Mouse (Mus musculus): Measurements from ENCODE around the gene Shisa9.

The Shisa9 gene

DNA sequence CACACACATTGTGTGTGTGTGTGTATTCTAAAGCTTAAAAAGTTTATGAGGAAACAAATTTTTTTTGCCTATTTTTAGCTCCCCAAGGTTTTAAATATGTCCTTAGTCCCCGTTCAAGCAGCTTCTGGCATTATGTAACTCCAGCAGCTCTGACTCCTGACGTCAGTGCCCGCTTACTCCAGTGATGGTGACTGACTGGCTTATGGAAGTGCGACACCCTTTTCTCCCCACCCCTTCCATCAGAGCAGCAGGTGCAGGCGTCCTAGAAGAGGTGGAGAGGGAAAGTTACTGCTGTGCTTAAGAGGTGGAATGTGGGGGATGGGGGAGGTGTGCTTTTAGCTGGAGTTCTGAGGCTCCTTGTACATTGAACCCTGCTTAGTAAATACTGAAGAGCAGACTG is 213.7 kb downstream of the Shisa9 start:
- DNase-seq (ENCODE audit: low read depth, low spot score): peak; percentile 2

DNA sequence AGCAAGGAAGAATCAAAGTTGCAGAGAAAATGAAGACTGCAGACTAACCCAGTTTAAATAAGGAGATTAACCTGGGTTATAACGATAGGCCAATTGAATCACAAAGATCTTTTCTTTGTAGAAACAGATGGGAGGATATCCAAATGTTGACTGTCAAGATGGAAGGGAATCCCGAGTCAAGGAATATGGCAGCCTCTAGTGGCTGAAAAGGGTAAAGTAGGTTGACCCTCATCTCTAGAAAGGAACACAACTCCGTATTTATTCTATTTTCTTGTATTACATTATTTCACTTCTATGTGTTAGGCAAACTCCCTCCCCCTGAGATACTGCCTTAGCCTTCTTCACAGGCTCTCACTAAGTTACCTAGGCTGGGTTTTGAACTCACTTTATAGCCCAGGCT is 217.3 kb downstream of the Shisa9 start:
- DNase-seq (ENCODE audit: low read depth, low spot score): peak; percentile 27

DNA sequence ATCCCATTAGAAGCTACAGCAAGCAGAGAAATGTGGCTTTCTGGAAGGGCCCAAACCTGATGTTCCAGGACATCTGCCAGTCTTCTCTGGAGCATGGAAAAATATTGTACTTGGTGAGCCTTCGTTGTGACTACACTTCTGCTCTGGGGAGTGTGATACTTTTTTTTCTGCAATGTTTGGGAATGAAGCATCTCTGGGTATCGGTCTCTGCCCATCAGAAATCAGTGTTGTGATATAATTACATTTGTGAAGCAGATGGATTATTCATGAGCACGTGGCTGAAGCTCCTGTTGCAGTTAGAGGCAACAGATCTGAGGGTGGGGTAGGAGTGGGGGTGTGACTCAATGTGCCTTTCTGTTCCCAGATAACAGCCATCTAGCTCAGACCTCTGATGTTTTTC is 218.2 kb downstream of the Shisa9 start:
- no peak for DNase-seq (ENCODE audit: low read depth, low spot score)

DNA sequence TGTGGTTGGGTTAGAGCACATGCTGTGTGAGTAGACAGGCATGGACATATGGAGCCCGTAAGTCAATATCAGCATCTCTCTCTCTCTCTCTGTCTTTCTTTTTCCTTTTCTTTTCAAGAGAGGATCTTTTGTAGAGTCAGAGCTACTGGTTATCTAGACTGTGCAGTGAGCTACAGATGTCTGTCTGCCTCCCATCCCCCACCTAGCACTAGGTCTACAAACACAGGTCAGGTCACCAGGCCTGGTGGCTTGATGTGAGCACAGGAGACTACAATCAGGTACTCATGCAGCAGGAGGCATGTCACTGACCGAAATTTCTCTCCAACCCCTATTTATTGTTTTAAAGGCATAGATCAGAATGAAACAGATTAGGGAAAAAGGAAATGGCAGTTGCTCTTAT is 219.1 kb downstream of the Shisa9 start:
- no peak for DNase-seq (ENCODE audit: low read depth, low spot score)

DNA sequence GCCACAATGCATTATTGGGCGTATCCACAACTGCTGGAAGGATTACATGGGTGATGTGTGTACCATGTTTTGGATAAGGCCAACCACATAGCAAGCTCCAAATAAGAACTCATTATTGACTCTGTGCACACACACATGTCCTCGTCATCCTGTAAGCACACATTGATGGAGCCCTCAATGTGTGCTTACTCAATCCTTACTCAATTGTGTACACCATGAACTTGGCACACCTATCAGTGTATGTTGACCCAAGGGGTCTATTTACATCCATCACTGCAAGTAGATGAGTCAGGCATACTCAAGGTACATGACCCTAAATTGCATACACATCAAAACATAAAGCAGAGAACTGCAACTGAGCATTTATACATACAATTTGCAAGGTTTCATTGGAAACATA is 220.5 kb downstream of the Shisa9 start:
- DNase-seq (ENCODE audit: low read depth, low spot score): no peak

DNA sequence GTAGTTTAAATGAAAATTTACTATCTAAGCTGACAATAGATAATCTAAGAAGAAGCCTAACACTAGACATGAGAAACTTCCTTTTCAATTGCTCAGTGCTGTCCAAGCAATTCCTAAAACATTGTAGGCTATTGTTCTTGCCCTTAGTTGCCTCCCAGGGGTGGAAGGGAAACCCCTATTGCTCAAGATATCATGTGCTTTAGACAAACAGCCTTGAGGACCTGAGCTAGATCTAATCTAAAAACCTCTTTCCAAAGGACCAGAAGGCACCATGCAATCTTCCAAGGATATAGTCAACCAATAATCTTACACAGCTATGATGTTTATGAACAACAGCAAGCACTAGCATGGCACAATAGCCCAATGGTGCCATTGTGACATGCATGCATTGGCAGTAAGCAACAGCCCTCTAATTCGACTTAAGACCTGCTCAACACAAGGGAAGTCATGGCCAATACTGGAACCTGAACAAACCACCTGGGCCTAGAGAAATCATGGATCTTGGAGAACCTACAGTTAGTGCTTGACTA is 222.6 kb downstream of the Shisa9 start:
- DNase-seq (ENCODE audit: low read depth, low spot score): no peak

DNA sequence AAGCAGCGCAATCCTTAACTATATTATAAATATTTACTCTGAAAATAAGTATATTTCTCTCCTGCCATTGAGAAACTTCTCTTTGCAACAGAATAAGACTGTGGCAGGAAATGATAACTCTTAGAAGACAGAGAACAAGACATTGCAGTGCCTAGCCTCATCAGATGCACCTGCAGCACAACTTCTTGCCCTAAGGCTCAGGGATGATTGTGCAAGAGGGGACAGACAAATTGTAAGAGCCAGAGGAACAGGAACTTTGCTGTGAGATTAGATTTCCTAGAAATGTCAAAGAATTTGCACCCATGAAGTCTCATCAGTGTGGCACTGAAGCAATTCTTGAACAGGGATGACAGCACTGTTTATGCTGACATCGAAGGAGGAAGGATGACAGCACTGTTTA is 223.0 kb downstream of the Shisa9 start:
- no peak for DNase-seq (ENCODE audit: low read depth, low spot score)

DNA sequence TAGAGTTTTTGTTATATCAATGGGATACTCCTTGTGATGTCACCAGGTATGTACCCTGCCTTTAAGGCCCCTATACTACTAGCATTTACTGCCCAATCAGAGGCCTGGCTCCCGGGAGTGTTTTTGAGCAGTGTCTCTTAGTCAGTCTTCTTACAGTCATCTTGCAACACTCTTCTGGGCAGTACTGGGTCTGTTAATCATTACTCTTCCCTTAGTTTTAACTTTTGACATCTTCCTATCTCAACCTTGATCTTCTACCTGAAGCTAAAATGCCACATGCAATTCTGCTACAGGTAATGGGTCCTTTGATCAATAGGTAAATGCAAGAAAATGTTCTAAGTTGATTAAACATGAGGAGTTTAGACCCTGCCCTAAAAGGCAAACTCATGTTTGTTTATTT is 225.4 kb downstream of the Shisa9 start:
- no peak for DNase-seq (ENCODE audit: low read depth, low spot score)

DNA sequence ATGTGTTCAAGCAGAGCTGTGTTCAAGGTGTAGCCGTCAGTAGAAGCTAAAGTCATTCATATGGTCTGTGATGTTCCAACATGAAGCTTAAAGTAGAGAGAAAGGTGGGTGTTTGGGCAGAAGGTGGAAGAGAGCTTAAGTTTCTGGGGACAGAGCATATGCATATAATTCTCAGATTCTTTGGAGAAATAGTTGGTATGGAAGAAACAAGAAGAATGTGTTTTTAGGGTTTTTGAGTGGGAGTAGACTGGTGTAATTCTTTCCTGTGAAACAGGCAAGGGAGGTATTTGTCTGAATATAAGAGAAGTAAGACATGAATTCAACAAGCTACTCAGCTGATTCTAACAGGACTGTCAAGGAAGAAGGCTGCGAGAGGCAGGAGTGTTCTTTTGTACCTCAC is 225.9 kb downstream of the Shisa9 start:
- no peak for DNase-seq (ENCODE audit: low read depth, low spot score)

DNA sequence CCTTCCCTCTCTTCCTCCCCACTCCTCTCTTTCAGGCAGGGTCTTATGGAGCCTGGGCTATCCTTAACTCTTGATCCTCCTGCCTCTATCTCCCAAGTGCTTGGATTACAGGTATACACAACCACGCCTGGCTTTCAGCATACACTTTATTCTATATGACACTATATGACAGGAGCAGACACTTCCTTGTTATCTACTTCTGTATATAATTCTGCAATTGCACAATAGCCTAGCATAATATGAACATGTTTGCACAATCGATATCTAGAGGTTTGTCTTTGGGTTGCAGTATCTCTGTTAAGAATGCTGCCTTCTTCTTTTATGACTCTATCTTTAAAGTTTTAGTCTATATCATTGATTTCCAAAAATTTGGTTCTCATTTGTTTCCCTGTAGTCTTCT is 230.1 kb downstream of the Shisa9 start:
- DNase-seq (ENCODE audit: low read depth, low spot score): no peak

DNA sequence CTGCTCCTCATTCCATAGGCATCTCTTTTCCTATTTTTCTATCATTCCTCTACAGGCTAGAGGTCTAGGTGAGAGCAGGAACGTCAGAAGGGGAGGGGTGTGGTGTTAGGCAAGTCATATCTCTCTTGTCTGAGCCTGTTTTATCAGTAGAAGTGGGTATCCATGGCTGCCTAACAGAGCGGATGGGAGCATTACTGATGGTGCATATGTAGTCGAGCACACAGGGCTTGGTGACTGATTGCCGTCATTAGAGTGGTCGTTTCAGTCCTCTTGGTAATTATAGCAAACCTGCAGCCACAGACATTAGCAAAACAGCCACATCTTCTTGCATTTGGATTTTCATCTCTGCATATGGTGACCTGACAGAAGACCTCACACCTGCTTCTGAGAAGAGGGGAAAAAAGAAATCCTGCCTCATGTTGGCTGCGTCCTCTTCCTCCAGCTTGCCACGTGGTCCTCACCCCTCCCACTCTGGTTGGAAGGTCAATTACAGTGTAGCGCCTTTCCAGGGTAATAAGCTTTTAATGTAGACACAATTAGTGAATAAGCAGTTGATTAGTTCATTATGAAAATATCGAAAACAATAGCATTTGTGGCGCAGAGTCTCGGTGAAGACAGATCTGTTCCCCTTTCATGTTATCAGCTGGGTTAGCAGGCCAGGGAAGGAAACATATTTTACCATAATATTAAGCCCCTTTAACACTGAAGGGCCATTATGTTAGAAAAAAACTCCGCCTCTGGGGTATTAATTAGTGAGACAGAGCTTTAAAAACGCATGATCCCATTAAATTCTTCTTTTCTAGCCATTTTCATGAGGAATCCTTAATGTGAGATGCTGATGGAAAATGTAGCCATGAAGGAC is 233.6 kb downstream of the Shisa9 start:
- DNase-seq (ENCODE audit: low read depth, low spot score): no peak

DNA sequence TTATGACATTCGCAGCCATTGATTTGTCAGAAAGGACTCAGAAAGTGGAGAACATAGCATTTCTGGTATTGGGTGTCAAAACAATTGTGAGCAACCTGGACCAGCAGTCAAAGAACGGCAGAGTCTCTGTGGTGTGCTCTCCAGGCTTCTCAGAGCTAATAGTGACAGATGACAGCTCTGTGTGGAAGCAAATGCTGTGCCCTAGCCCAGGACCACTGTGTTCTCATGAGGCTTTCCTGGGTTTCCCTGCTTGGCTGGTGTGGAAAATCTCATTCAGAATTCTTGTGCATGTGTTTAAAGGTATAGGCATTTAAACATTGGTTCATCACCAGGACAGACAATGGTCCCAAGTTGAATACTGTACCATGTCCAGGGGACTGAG is 234.2 kb downstream of the Shisa9 start:
- DNase-seq (ENCODE audit: low read depth, low spot score): no peak

DNA sequence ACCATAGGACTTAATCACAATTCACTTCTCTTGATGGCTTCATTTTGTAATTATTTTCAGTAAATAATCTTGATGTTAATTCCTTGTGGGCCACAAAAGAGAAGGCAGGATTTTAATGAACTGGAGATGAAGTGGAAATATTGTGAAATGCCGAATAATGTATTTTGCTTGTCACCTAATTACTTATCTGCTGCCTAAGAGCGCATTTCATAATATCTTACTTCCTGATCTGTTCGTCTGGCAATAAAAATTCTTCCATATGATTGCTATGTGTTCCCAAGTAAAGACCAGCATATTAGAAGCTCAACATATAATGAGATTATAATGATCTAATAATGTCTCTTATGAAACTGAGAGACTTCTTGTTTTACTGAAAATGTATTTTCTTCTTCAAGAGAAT is 235.9 kb downstream of the Shisa9 start:
- DNase-seq (ENCODE audit: low read depth, low spot score): no peak

DNA sequence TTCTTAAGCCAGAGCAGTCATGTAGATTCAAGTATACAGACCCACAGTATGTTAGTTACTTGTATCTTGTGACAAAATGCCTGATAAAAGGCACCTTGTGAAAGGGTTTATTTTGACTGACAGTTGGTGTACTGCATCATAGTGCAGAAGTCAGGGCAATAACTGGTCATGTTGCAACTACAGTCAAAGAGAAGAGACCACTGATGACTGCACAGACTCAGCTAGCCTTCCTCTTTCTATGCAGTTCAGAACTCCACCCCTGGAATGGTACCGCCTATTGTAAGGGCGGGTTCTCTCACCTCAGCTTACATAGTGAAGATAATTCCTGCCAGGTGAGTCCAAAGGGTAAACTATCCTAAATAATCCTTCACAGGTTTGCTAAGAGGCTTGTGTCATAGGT is 239.6 kb downstream of the Shisa9 start:
- no peak for DNase-seq (ENCODE audit: low read depth, low spot score)

DNA sequence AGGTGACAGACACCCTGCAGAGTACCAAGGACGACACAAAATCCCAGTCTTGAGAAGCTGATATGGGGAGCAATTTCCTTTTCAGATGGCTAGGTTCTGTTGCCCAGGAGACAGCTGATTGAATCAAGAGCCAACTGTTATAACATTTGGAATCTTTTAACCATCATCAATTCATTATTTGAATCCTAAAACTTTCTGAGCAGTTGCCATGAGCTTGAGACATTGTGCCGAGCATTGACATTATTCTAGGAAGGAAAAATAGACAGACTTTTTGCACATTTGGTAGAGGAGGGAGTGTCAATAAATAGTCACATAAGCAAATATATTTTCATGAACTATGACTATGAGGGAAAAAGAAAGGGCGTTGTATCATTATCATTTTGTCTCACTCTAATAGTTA is 243.0 kb downstream of the Shisa9 start:
- DNase-seq (ENCODE audit: low read depth, low spot score): no peak

DNA sequence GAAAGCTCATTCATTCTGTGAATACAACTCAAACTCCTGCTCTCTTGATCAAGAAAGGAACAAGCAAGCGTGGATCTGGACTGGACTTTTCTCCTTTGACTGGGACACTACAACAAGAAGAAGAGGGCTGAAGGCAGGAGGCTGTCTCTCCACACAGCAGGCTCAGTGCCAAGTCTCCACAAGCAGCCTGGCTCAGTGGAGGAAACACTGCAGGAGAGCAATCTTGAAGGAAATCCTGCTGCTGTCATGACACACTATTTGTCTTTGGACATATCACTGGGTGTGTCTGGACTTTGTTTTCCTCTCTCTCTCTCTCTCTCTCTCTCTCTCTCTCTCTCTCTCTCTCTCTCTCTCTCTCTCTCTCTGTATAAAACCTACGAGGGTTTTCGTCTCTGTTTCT is 249.4 kb downstream of the Shisa9 start:
- no peak for DNase-seq (ENCODE audit: low read depth, low spot score)

DNA sequence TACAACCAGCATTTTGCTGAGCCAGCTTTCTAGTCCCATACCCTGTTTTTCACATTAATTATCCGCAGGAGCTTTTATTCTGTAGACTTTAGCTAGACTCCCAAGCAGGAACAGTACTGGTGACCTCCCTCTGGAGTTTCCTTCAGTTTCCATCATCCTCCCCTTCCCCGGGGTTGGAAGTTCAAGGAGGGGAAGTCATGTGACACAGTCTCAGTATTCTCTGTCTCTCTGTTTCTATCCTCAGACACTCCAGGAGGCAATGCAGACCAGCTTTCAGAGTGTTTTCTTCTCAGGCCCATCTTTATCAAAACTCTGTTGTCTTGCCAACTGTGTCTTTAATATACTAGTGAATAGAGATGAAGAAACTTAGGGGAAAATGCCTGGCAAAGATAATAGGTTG is 250.4 kb downstream of the Shisa9 start:
- DNase-seq (ENCODE audit: low read depth, low spot score): no peak

DNA sequence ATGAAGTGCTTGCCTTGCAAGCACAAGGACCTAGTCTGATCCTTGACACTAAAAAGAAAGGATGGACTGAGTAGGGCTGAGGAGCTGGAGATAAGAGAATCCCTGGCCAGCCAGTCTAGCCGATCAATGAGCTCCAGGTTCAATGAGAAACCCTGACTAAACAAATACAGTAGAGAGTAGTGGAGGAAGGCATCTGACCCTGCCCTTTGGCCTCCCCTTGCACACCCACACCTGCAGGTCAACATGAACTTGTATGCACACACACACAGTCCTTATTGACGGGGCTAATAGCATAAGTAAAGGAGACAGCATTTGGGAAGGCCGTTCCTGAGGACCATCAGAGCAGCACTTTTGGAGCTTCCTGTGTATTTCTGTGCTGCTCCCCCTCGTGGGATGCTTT is 254.7 kb downstream of the Shisa9 start:
- DNase-seq (ENCODE audit: low read depth, low spot score): no peak

DNA sequence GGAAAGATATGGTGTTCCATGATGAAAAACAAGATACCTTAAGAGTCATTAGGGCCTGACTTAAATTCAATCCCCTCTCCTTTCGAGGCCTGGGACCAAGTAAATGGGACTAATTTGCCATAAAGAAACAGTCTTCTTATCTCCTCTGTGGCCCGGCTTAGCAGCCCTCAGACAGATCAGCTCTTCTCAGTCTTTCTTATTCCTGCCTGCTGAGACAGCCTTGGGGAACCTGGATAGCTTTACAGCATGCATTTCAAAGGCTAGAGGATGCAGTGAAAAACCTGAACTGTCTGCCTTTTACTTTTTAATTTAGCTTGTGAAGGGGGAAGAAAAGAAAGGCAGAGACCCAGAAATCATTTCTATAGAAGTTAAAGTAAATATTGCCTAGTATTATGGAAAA is 275.4 kb downstream of the Shisa9 start:
- DNase-seq (ENCODE audit: low read depth, low spot score): peak; percentile 32

DNA sequence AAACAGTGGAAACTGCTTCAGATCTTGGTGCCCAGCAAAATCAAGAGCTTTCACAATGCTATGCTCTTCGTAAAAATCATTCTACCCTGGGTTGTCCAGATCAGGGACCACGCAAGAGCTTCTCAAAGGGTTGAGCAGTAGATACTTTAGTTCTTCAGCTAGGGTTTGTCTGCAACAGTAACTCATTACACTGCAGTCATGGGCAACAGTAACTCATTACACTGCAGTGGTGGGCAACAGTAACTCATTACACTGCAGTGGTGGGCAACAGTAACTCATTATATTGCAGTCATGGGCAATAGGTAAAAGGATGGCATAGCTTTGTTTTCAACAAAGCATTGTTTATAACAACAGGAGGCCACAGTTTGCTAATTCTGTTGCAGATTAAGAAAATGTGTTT is 281.9 kb downstream of the Shisa9 start:
- DNase-seq (ENCODE audit: low read depth, low spot score): no peak

DNA sequence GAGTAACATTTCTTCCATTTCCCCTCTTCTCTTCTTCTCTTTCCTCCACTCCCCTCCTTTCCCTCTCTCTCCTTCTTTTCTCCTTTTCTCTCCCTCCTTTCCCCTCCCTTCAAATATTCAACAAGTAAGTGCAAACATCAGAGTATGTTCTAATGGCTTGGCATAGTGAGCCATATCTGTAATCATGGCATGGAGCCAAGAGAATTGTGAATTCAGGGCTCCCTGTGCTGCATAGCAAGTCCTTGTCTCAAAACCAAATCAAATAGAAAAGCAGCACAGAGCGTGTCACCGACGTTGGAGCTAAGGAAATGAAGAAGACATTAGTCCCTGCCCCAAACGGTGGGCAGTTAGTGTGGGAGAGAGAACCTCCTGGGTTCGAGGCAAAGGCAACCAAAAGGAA is 316.6 kb downstream of the Shisa9 start:
- no peak for DNase-seq (ENCODE audit: low read depth, low spot score)

DNA sequence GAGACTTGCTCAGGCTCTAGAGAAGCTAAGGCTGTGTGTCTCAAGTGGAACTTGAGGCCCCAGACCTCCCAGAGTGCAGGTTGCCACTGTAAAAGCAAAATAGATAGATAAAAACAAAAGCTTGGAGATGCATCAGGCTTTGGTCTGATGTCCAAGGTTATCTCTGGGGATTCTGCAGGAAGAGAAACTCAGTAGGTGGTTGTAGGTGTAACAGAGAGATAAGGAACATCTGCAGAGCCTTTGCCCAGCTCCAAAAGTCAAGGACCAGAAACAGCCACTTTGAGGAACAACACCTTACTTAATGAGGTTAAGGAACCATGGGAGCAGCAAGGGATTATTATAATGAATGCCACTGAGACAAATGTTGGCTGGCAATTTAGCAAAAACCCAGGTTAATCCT is 319.5 kb downstream of the Shisa9 start:
- DNase-seq (ENCODE audit: low read depth, low spot score): no peak

DNA sequence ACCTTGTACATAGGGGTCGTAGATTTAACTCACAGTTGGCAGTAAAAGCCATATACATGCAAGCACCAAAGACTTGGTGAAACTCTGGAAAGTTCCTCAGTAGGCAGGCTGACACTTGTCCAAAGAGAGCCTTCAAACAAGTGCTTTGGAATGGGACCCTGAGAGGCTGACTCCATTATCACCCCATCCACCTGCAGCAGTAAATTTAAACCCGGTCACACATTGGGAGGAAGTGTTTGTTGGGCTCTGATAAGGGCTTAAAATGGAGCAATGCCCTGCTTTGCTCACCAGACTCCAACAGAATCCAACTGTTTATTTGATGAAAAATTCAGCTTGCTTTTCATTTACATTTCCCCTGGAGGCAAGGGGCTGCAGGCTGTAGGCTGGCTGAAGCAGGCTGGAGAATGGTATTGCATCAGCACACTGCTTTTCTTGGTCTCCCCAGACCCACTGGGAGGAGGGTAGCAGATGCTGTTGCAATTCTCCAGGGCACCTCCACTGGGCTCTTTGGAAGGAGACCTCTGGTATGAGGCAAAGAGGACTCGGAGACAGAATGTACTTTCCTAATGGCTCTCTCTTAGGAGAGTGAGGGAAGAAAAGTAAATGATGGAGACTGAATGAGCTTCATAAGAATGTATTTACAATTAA is 323.5 kb downstream of the Shisa9 start:
- DNase-seq (ENCODE audit: low read depth, low spot score): no peak

Data from R1 (cell line).